Mouse (Mus musculus): ENCODE measurements at regions not wholly inside any gene's neighbourhood (a gene's known extent, or its start where the extent isn't known, plus 50 kb on each side); places are given as distances from the start of the nearest gene placed in this dataset.
"Not testable (repeated sequence)": the region's sequence is repeated elsewhere in the genome, so short reads cannot be mapped to it uniquely, and the experiment has no call there.

GRCm38 (mm10) chr19:9338971-9339370 is 203.5 kb upstream of the Asrgl1 start:
- not testable (repeated sequence) for DNase-seq (ENCODE audit: low read depth in 1 of 2, low spot score in 2 of 2)

DNA sequence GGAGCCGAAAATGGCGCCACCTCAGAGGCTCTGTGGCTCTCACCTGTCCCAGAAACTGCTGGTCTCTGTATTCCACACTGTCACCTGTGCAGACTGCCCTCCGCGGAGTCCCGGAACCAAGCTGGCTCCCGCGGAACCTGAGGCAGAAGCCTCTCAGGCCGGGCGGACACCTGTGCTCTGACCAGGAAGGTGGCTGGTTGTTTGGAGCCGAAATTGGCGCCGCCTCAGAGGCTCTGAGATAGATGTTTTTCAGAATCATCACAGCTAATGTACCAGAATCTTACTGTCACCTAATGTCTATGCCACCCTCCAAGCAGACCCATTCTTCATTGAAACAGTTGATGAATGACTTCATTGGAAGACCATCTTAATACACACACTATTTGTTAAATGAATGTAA is 202.0 kb upstream of the Asrgl1 start:
- DNase-seq (ENCODE audit: low read depth in 1 of 2, low spot score in 2 of 2) = not testable (repeated sequence)

DNA sequence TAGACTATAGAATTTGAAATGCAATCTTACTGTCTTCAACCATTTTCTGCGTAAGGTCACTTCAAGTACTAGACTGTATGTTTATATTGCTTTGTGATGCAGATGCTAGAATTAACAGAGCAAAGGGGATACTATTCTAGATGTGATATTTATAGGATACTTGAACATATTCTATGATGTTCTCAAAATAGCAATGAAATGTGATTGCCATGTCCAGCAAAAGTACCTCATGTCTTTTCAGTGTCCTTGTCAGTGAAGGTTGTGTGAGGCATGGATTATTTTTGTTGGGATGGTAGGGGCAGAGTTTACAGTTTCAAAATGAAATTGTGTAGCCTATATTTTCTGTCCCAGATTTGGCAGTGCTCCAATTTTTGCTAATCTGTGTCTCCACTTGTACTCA is 182.5 kb upstream of the Asrgl1 start:
- DNase-seq (ENCODE audit: low read depth in 1 of 2, low spot score in 2 of 2) = not testable (repeated sequence)

- not testable (repeated sequence) for DNase-seq (ENCODE audit: low read depth in 1 of 2, low spot score in 2 of 2)
These were observed 180.7 kb upstream of the Asrgl1 start for GRCm38 (mm10) chr19:9316162-9316561.

DNA sequence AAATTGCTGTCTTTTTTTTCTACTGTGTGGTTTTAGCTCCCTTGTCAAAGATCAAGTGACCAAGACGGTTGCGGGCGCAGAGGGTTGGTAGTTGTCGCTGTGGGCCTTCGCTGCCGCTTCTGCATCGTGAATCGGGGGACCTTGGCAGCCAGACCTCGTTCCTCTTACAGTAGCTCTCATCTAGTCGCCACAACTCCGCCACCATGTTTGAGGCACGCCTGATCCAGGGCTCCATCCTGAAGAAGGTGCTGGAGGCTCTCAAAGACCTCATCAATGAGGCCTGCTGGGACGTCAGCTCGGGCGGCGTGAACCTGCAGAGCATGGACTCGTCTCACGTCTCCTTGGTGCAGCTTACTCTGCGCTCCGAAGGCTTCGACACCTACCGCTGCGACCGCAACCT is 147.7 kb upstream of the Asrgl1 start:
- peak in 1 of 2 experiments; percentile 5 for DNase-seq (ENCODE audit: low read depth in 1 of 2, low spot score in 2 of 2)

- not testable (repeated sequence) for DNase-seq (ENCODE audit: low read depth in 1 of 2, low spot score in 2 of 2)
These were observed 99.2 kb upstream of the Asrgl1 start for GRCm38 (mm10) chr19:9234676-9235075.
